Mouse (Mus musculus) heart, adult 8-10 months (tissue): Measurements from ENCODE around the gene Pcp4l1. TPM values are rescaled to one million over a fixed set of nuclear protein-coding genes. Genes with fewer than 3 reads are reported as not detected.

Experiments used
- DNase-seq: peaks from one replicate; pipeline ENCODE4 v3.0.0; 2022; ENCODE audit warnings: low spot score
- total RNA-seq, 4 experiments: library from RNA; stranded (reverse); gene quantifications; 2 replicates each; pipeline ENCODE4 v1.2.4; 2022

The Pcp4l1 gene
- total RNA-seq, 4 experiments from 2014 or later: 193 to 360 (median 253) TPM

DNA sequence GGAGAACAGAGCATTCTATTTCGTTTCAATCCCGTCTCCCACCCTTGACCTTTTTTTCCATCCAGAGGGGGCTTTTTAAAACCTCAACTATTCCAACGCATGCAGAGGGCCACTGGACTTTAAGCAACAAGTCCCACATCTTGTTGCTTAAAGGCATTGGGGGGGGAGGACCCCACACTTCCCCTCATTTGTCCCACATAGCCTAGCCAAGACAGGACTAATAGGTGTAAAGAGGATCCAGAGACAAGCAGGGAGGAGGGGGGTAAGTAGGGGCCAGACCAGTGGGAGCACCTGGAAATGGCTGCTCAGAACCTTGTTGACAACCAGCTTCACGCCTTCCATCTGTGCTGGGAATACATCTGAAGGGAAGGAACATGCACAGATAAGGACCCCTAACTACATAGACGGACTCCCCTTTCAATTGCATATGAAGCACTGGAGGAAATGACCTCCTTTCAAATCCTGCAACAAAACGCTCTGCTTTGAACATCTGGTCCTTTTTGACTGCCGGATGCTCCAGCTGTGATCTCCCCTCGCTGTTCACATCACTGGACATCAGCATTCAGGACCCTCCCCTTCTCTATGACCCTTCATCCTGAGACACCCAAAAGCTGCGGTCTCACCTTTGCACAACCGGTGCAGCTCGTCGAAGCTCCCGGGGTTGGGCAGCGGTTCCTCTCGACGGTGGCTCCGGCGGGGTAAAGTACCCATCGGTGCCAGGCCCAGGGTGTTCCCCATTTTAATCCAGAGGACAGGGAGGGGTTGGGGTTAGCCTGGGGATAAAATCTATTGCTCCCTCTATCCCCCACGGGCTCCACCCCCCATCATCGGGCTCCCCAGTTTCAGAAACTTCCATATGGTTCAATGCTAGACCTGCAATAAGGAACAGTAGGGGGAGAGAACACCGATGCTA lies 25.5 kb upstream of the Pcp4l1 start:
- no peak for DNase-seq

DNA sequence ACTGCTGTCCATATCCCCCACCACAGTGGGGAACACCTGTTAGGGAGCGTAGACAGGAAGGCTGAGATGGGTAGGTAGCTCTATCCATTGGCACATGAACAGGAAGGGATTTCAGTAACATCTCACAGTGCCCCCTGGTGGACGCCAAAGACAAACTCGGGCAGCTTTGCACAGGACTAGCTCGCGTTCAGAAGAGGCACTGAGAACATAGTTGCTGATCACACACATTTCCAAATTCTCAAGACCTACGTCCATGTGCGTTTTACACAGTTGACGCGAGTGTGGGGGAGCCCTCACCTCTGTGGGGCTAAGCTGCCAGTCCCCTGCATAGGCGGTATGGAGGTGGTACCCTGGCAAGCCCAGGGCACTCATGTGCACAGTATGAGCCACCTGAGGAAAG lies 24.8 kb upstream of the Pcp4l1 start:
- peak; percentile 86 for DNase-seq

DNA sequence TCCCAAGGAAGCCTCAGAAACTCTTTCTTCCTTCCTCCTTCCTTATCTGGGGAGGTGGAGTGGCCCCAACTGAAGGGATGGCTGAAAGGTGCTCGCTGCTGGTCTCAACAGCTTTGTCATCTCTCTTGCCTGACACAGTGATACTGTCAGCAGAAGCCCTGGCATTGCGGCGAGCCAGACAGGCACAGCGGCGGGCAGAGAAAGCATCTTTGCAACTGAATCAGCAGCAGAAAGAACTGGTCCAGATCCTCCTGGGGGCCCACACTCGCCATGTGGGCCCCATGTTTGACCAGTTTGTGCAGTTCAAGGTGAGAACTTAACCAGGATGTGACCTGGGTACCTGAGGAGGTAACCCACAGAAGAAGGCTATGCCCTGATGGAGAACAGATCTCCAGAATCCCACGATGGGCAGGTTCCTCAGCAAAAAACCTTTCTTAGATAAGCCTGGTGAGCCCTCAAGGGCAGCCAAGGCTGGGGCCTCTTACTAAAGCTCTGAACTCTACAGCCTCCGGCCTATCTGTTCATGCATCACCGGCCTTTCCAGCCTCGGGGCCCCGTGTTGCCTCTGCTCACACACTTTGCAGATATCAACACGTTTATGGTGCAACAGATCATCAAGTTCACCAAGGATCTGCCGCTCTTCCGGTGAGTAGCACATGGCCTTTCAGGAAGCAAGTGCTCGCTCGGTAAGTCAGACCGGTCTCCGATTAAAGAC lies 20.3 kb upstream of the Pcp4l1 start:
- no peak for DNase-seq

DNA sequence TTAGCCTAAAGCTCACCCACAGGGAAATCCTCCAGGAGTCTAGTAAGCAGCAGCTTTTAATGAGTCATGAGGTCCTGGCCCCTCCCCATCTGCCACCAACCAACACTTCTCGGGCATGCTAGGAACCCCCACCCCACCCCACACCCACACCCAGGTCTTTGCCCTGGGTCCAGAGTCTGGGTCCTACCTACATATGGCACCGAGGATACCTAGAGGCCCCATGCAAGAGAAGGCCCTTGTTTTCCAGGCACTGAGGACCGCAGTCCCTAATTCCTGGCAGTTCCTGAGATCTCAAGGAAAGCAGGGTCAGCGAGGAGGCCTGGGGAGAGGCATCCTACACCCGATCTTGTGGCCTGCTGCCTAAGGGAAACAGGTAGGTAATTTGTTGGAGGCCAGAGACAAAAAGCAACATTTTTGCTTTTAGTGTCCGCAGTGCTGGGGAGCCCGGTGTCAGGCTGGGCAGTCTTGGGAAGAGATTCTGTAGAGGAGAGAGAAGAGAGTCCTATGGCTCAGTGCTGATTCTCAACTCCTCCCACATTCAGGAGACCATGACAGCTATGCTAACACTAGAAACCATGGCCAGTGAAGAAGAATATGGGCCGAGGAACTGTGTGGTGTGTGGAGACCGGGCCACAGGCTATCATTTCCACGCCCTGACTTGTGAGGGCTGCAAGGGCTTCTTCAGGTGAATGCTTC lies 17.9 kb upstream of the Pcp4l1 start, which contains the start of gene Nr1i3:
TSS of gene Nr1i3 (plus strand) at position 170 of the 696 bp plus-strand sequence.
- DNase-seq: no peak

DNA sequence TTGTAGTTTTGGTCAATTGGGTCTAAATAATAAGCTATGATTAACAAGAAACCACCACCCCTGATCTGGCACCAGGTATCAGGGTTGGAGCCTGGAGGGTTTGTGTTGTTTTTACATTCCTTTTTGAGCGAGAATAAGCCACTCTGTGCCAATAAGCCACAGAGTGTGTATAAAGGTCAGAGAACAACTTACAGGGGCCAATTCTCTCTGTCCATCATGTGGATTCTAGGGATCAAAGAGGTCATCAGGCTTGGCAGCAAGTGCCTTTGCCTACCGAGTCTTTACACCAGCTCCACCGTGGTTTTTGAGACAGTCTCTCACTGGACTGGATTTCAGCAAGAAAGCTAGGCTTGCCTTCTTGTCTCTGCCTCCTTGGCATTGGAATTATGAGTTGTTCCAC lies 16.8 kb upstream of the Pcp4l1 start:
- DNase-seq: no peak

DNA sequence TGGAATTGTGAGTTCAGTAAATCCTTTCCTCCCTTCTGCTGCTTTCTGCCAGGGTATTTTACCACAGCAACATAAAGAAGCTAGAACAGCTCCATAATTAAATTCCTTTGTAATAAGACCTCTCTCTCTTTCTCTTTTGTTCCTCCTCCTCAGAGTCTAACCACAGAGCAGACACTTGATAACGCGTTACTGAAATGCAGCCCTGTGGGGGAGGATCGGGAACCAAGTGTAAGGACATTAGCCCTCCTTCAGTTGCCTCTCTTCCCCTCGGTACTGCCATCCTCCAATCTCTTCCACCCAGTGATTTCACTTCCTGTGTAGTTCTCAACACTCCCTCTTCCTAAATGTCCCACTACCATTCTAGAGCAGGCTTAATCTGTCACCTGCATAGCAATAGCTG lies 13.3 kb upstream of the Pcp4l1 start:
- DNase-seq: no peak

DNA sequence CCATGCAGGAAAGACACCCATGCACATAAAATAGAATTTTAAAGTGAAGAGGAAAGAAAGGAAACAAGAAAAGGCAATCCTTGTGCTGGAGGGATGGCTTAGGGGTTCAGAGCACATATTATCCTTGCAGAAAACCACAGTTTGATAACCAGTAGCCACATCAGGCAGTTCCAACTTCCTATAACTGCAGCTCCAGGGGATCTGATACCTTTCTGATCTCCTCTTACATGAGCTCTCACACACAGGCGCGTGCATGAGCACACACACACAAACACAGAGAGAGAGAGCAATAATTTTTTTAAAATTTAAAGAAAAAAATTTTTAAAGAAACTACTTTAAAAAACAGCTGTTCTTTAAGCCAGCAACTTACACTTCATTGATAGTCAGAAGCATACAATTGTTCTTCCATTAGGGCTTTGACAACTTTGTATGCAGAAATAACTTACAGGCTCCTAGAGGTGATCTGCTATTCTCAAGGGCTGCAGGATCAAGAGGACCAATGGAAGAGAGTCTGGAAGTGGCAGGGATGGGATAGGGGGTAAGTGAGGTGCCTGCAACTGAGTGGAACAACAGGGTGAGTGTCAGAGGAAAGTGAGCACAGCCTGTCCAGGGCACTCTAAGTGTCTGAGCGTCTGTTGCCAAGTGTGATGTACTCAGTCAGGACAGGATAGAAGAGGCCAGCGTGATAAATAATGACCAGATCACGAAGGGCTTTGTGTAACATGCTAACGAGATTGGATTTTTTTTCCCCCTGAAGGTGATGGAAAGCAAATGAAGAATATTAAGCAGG lies 9.8 kb upstream of the Pcp4l1 start:
- DNase-seq: no peak

DNA sequence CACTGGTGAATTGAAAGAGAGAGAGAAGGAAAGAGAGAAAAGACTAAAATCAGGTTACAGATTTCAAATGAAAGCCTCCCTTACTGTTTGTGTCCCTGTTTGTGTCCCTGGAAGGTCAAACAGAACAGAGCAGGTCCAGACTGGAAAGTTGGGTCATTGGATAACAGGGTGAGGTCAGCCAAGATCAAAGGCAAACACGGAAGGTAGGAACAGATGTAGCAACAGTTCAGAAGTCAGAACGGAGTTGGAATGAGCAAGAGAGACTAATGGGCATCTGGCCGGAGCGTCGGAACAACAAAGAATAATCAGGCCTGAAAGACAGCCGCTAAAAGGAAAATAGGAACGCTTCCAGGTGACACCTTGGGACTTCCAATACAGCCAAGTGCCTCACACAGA lies 8.2 kb upstream of the Pcp4l1 start:
- DNase-seq: no peak

DNA sequence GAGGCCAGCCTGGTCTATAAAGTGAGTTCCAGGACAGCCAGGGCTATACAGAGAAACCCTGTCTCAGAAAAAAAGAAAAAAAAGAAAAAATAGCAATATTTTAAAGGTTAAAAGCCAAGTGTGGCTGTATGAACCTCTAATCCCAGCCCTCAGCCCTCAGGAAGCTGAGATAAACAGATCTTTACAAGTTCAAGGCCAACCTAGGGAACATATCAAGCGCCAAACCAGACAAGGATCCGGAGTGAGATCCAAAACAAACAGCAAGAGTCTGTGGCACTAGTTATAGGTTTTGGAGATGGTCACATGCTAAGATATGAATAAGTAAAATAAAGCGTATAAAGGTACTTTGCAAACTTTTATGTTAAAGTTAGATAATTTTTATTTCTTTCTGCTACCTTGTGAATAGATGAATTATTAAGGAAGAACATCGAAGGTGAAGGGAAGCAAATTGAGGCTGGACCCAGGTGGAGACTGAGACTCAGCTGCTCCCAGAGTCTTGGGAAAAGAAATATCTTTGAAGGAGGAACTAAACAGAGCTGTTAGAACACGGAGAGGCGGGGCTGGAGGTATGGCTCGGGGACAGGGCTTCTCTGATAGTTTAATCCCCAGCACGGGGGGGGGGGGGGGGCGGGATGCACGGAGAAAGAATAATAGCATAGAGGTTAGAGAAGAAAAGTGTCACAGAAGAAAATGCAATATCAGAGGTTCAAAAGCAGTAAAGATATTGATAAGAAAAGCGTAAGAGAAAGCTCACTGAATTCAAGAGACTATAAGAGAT lies 7.6 kb upstream of the Pcp4l1 start:
- no peak for DNase-seq

DNA sequence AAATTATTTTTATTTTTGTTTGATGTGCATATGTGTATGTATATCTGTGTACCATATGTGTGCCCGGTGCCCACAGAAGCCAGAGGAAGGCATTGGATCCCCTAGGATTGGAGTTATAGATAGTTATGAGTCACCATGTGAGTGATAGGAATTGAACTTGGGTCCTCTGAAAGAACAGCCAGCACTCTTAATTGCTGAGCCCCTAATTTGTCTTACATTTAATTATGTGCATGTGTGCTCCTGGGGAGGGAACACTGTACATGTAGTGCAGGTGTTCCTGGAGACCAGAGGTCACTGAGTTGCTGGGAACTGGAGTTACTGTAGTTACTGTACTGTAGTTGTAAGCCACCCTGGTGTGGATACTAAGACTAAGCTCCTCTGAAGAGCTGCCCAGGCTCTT lies 4.7 kb upstream of the Pcp4l1 start:
- DNase-seq: no peak

DNA sequence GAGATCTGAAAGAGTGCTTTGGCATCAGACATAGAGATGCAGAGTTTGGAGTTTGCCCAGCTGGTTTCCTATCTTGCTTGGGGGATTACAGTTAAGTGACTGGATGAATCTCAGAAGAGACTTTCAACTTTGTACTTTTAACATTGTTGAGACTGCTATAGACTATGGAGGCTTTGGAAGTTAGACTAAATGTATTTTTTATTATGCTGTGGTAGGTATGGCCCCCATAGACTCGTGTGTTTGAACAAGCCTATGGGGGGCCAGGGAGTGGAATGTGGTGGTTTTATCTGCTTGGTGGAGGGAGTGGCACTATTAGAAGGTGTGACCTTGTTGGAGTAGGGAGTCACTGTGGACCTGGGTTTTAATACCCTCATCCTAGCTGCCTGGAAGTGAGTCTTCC lies 3.5 kb upstream of the Pcp4l1 start:
- no peak for DNase-seq

DNA sequence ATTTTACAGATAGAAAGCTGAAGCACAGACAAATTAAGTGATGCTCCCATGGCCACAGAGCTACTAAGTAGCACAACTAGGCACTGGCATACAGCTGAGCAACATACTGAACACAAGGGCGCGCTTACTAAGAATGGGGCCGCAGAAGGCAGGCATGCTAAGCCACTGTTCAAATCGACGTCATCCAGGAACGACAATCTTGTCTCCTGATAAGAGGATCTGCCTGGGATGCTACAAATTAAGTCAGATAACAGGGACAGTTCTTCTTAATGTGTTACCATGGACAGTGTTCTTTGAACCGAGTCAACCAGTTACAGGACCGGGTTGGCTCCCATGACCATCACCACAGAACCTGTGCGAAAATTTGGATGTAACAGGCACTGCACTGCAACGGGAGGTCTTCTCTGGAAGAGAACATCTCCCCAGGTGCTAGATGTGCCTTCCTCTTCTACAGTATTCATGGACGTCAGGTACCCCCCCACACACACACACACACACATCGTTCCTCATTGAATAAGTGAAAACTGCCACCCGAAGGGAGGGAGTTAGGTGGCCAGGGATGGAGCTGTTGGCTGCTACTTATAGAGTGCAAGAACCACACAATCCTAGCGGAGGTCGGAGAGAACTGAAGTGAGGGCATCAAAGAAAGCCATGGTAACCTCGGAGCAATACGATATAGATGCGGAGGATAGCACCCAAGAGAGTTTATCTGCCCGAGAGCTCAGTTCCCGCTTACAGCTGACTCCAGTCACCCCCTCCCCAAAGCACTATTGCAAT lies 834 bp downstream of the Pcp4l1 start:
- no peak for DNase-seq

DNA sequence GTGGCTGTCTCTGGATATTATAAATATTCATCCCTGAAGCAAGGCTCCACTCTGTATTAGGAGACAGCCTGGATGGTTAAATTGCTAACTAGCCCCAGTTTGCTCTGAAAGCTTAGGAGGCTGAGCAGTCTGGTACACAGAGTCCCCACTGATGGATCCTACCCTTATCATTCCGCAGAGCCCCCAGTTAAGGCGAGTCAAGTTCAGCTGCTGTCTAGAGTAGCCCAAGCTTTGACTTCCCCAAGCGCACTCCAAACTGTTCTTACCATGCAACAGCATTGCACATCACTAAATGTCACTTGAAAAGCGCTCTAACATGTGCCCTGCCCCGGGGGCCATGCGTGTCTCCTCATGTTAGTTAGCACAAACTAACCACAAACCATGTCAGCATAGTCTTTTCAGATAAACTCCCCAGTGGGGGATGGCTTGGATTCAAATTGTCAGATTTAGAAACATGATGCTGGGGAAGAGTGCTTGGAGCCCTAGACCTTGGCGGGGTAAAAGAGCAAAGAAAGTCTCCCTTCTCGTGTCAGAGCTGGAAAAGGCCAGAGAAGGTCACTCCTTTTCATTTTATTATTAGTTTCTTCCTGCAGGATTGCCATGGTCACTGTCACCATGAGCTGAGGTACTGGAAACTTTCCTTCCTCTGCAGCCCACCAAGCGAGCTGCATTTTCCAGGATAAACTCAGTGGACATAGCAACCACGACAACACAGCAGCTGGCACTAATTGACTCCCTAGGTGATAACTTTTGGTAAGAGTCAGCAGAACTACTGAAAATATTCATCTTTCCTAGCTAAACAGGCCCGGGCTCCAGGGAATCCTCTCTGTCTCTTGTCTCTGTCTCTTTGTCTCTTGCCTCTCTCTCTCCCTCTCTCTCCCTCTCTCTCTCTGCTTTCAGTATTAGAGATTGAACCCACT lies 1.9 kb downstream of the Pcp4l1 start:
- no peak for DNase-seq

DNA sequence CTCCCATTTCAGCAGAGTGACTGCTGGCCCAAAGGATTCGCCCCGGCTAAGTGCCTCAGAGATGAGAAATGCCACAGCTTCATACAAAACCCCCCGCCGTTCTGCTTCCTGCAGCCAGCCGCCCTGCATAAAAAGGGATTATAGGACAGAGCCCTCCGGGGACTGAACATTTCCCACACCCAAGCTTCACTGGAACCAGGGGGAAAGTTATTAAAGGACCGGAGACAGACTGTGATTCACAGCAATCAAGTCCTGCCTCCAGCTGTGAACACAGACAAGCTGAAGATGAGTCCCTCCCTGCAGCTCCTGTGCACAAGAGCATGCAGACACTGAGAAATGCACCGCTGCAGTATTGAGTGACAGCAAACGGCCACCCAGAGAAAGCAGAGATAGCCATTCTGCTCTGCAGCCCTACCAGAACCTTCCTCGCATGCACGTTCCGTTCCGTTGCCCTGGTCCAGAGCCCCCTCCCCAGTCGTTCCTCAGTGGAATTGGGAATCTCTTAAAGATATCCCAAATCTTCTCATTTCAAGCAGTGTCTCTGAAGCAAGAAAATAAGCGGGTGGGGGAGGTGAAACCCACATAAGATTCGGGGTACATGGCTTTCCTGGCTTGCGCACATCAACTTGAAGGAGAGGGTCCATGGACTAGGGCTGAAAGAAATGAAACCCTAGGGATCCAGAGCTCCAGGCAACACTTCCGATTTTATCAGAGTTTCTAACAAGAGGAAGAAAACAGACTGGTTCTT lies 2.8 kb downstream of the Pcp4l1 start:
- no peak for DNase-seq

DNA sequence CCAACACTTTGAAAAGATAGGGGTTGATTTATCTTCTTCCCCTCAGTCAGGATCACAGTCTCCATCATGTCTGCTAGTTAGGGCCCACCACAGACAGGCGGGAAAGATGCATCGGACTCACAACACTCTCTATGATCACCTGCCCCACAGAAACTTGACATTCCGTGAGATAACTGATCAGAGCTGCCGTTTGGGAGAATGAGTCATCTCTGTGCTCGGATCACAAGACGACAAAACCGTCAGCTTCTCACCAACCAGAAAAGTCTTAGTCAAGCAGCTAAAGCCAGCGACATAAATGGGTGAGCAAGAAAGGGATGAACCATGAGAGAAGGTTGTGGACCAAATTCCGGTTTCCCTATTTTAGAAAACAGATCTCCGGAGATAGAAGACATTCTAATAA lies 3.8 kb downstream of the Pcp4l1 start:
- no peak for DNase-seq

DNA sequence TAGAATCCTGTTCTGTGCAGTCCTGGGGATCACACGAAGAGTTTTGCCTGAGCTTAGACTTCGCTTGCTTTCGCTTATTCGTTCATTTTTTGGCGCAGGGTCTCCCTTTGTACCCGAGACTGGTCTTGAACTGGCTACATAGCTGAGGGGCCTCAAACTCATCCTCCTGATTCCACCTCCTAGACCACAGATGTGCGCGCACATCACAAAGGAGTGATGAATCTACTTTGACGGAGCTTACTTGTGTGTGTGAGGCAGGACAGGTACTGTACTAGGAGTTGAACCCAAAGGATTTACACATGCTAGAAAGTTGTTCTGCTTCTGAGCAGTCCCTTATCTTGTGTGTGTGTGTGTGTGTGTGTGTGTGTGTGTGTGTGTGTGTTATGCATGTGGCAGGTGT lies 5.2 kb downstream of the Pcp4l1 start:
- DNase-seq: no peak

DNA sequence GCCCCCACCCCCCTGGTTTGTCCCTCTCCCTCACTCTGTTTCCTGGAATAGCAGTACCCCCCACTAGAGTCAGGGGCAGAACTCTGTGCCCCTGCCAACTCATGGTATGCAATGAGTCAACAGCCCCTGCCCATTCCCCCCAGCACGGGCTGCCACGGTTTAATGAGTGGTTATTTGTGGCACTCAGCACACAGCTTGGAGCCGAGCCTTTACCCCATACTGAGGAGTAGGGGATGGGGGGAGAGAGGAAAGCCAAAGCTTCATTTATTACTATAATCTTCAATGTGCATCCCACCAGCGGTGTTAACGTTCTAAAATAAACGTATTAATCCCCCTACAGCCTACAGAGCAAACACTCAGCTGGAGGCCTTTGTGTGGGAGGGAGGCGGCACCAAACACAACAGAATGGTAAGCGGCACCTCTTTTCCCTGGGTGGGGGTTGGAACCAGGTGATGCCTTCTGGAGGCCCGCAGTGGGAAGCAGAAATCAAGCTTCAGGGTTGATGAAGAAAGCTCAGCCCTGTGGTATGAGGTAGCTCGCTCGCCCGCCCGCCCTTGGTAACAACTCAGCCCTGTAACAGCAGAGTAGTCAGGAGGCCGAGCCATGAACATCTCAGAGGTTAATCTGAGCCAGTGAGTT lies 6.5 kb downstream of the Pcp4l1 start:
- no peak for DNase-seq

DNA sequence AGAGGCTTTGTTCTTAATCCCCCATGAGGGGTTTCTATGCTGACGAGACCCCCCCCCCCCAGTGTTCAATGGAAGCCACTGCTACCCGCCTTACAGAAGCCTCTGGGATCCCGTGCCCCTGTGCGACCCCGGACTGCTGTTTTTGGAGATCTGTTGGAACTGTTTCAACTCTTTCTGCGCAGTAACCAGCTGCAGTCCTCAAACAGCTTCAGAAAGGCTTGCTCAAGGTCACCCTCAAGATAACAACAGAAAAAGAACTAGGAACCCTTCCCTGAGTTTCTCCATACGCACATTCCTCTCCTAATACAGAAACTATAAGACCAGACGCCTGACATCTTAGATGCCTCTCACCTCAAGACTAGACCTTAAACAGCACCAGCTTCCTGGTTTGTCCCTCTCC lies 7.0 kb downstream of the Pcp4l1 start:
- no peak for DNase-seq
